Mouse (Mus musculus) liver, adult 2 months (tissue): ENCODE measurements at regions not wholly inside any gene's neighbourhood (a gene's known extent, or its start where the extent isn't known, plus 50 kb on each side); places are given as distances from the start of the nearest gene placed in this dataset.

Experiments used
- CTCF ChIP-seq: fragments of 200-500 bp; IDR thresholded peaks from 2 replicates; pipeline ENCODE4 v1.5.1; 2011; ENCODE audit warnings: low read depth, low read length, control low read depth
- POLR2A ChIP-seq: fragments of 200-500 bp; IDR thresholded peaks from 2 replicates; pipeline ENCODE4 v1.6.1; 2011; ENCODE audit warnings: low read length, control low read depth; ENCODE audit not compliant: insufficient read depth; ENCODE audit errors: extremely low read depth

DNA sequence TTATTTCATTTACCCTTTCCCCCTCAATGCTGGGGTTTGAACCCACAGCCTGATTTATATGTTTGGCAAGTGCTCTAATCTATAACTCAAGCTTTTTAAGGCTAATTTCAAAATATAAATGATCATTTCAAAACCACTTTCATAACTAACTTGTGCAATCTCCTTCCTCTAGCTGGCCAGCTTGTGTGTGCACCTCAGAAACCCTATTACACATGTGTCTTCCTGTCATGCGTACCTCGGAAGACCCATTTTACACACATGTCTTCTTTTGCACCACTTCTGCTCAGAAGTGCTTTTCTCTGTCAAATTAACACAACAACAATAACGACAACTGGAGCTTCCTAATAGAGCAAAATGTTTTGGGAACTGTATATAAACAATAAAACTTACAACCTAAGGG, 59.7 kb upstream of the Hsd17b12 start:
- no peak for TF ChIP-seq POLR2A
- TF ChIP-seq CTCF = no peak
